Mouse (Mus musculus): ENCODE data around the gene Fam222b. TPM values are rescaled to one million over a fixed set of nuclear protein-coding genes. Genes with fewer than 3 reads are reported as not detected.

Gene Fam222b
- polyA plus RNA-seq, 1 experiment from 2014 or later: 5.1 TPM

- H3K27ac ChIP-seq (replicated peaks): no peak overlapping the region
- no peak overlapping the region for H3K4me2 ChIP-seq (replicated peaks; ENCODE audit: low read depth)
- peak; percentile 76 for DNase-seq (ENCODE audit: low spot score)
- no peak overlapping the region for H3K4me3 ChIP-seq (ENCODE audit: low read depth, low read length)
- no peaks in the 10 kb centered on the region for H3K9me3 ChIP-seq (ENCODE audit: control insufficient read depth, low read length)
- peaks cover 11% of the 10 kb centered on the region for H3K36me3 ChIP-seq (ENCODE audit: control insufficient read depth, insufficient read depth, low read length)
- ATAC-seq (ENCODE audit: low FRiP score, low TSS enrichment): peak; percentile 77
- no peaks in the 10 kb centered on the region for H3K4me1 ChIP-seq (replicated peaks; ENCODE audit: control insufficient read depth, insufficient read depth)
- WGBS: 49% methylated on average over 9 of the region's 9 CpGs
- H3K27me3 ChIP-seq (ENCODE audit: control insufficient read depth, insufficient read depth, low read length): no peaks in the 10 kb centered on the region
- no peak overlapping the region for H3K9ac ChIP-seq (ENCODE audit: low read length)
- peak; percentile 93 for TF ChIP-seq CTCF (IDR thresholded peaks at IDR 0.05; ENCODE audit: low read depth)
- no peak for TF ChIP-seq EP300 (optimal IDR thresholded peaks at IDR 0.05)
These were observed 34.4 kb upstream of the Fam222b start for GRCm38 (mm10) chr11:78059833-78060757.

GRCm38 (mm10) chr11:78062563-78062962 lies 31.9 kb upstream of the Fam222b start:
- no peak overlapping the region for H3K4me3 ChIP-seq (ENCODE audit: low read depth, low read length)
- no peaks in the 10 kb centered on the region for H3K9me3 ChIP-seq (ENCODE audit: control insufficient read depth, low read length)
- no peaks in the 10 kb centered on the region for H3K4me1 ChIP-seq (replicated peaks; ENCODE audit: control insufficient read depth, insufficient read depth)
- H3K36me3 ChIP-seq (ENCODE audit: control insufficient read depth, insufficient read depth, low read length): peaks cover 11% of the 10 kb centered on the region
- no peak overlapping the region for H3K9ac ChIP-seq (ENCODE audit: low read length)
- no peaks in the 10 kb centered on the region for H3K27me3 ChIP-seq (ENCODE audit: control insufficient read depth, insufficient read depth, low read length)
- TF ChIP-seq EP300 (optimal IDR thresholded peaks at IDR 0.05) (no peak), CTCF (IDR thresholded peaks at IDR 0.05; ENCODE audit: low read depth) (no peak)
- WGBS: 90% methylated on average over 1 of the region's 1 CpGs
- DNase-seq (ENCODE audit: low spot score) (no peak), ATAC-seq (ENCODE audit: low FRiP score, low TSS enrichment) (no peak)
- no peak overlapping the region for H3K4me2 ChIP-seq (replicated peaks; ENCODE audit: low read depth)
- no peak overlapping the region for H3K27ac ChIP-seq (replicated peaks)

GRCm38 (mm10) chr11:78065906-78066305 lies 28.6 kb upstream of the Fam222b start:
- DNase-seq (ENCODE audit: low spot score) (no peak), ATAC-seq (ENCODE audit: low FRiP score, low TSS enrichment) (no peak)
- Histone ChIP-seq H3K27me3 (ENCODE audit: control insufficient read depth, insufficient read depth, low read length) (no peaks in the 10 kb centered on the region), H3K9me3 (ENCODE audit: control insufficient read depth, low read length) (no peaks in the 10 kb centered on the region), H3K4me2 (replicated peaks; ENCODE audit: low read depth) (no peak overlapping the region), H3K4me3 (ENCODE audit: low read depth, low read length) (no peak overlapping the region), H3K27ac (replicated peaks) (no peak overlapping the region), H3K9ac (ENCODE audit: low read length) (no peak overlapping the region), H3K36me3 (ENCODE audit: control insufficient read depth, insufficient read depth, low read length) (no peaks in the 10 kb centered on the region), H3K4me1 (replicated peaks; ENCODE audit: control insufficient read depth, insufficient read depth) (no peaks in the 10 kb centered on the region)
- no peak for TF ChIP-seq CTCF (IDR thresholded peaks at IDR 0.05; ENCODE audit: low read depth)
- TF ChIP-seq EP300 (optimal IDR thresholded peaks at IDR 0.05): no peak
- WGBS: 25% methylated on average over 2 of the region's 2 CpGs

- Histone ChIP-seq H3K4me2 (replicated peaks; ENCODE audit: low read depth) (no peak overlapping the region), H3K36me3 (ENCODE audit: control insufficient read depth, insufficient read depth, low read length) (no peaks in the 10 kb centered on the region), H3K9ac (ENCODE audit: low read length) (no peak overlapping the region), H3K9me3 (ENCODE audit: control insufficient read depth, low read length) (no peaks in the 10 kb centered on the region), H3K27ac (replicated peaks) (no peak overlapping the region), H3K4me3 (ENCODE audit: low read depth, low read length) (no peak overlapping the region), H3K4me1 (replicated peaks; ENCODE audit: control insufficient read depth, insufficient read depth) (no peaks in the 10 kb centered on the region), H3K27me3 (ENCODE audit: control insufficient read depth, insufficient read depth, low read length) (no peaks in the 10 kb centered on the region)
- ATAC-seq (ENCODE audit: low FRiP score, low TSS enrichment) (no peak), DNase-seq (ENCODE audit: low spot score) (no peak)
- no peak for TF ChIP-seq CTCF (IDR thresholded peaks at IDR 0.05; ENCODE audit: low read depth)
- TF ChIP-seq EP300 (optimal IDR thresholded peaks at IDR 0.05): no peak
- WGBS: 72% methylated on average over 2 of the region's 2 CpGs
These were observed 27.8 kb upstream of the Fam222b start for GRCm38 (mm10) chr11:78066641-78067040.

GRCm38 (mm10) chr11:78067566-78067965 lies 26.9 kb upstream of the Fam222b start:
- Histone ChIP-seq H3K4me2 (replicated peaks; ENCODE audit: low read depth) (no peak overlapping the region), H3K4me1 (replicated peaks; ENCODE audit: control insufficient read depth, insufficient read depth) (no peaks in the 10 kb centered on the region), H3K36me3 (ENCODE audit: control insufficient read depth, insufficient read depth, low read length) (no peaks in the 10 kb centered on the region), H3K9ac (ENCODE audit: low read length) (no peak overlapping the region), H3K4me3 (ENCODE audit: low read depth, low read length) (no peak overlapping the region), H3K27me3 (ENCODE audit: control insufficient read depth, insufficient read depth, low read length) (no peaks in the 10 kb centered on the region), H3K9me3 (ENCODE audit: control insufficient read depth, low read length) (no peaks in the 10 kb centered on the region), H3K27ac (replicated peaks) (no peak overlapping the region)
- no peak for ATAC-seq (ENCODE audit: low FRiP score, low TSS enrichment)
- DNase-seq (ENCODE audit: low spot score): no peak
- WGBS: 63% methylated on average over 5 of the region's 5 CpGs
- no peak for TF ChIP-seq EP300 (optimal IDR thresholded peaks at IDR 0.05)
- TF ChIP-seq CTCF (IDR thresholded peaks at IDR 0.05; ENCODE audit: low read depth): no peak

- Histone ChIP-seq H3K9ac (ENCODE audit: low read length) (no peak overlapping the region), H3K9me3 (ENCODE audit: control insufficient read depth, low read length) (no peaks in the 10 kb centered on the region), H3K27me3 (ENCODE audit: control insufficient read depth, insufficient read depth, low read length) (no peaks in the 10 kb centered on the region), H3K27ac (replicated peaks) (no peak overlapping the region), H3K36me3 (ENCODE audit: control insufficient read depth, insufficient read depth, low read length) (peaks cover 8% of the 10 kb centered on the region), H3K4me2 (replicated peaks; ENCODE audit: low read depth) (no peak overlapping the region), H3K4me3 (ENCODE audit: low read depth, low read length) (no peak overlapping the region), H3K4me1 (replicated peaks; ENCODE audit: control insufficient read depth, insufficient read depth) (no peaks in the 10 kb centered on the region)
- ATAC-seq (ENCODE audit: low FRiP score, low TSS enrichment) (no peak), DNase-seq (ENCODE audit: low spot score) (no peak)
- no peak for TF ChIP-seq EP300 (optimal IDR thresholded peaks at IDR 0.05)
- TF ChIP-seq CTCF (IDR thresholded peaks at IDR 0.05; ENCODE audit: low read depth): no peak
- 69% methylated on average over 5 of the region's 5 CpGs for WGBS
These were observed 25.3 kb upstream of the Fam222b start for GRCm38 (mm10) chr11:78069130-78069529.

Data from stomach, postnatal 0 days (tissue).